Mouse (Mus musculus) gonadal fat pad, adult 2 months (tissue): ENCODE measurements at regions not wholly inside any gene's neighbourhood (a gene's known extent, or its start where the extent isn't known, plus 50 kb on each side); places are given as distances from the start of the nearest gene placed in this dataset.

Experiments
- DNase-seq: peaks from one replicate; pipeline ENCODE4 v3.0.0-alpha.2; 2012; ENCODE audit warnings: low read depth

DNA sequence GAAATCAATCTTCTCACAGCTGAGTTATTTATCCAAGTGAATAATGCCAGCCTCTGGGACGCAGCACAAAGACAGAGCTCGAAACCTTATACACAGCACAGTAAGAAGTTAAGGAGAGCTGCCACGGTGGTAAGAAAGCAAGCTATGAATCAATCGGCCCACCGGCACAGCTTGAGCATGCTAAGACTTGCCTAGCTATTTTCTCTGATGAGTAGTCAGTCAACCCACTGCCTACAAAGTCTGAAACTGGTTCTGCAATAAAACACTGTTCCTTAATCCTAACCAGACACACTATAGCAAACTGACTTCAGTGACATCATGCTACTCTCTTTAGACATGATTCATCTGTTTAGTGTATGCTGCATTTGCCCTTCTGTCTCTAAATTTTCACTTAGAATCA is 268.7 kb downstream of the 1190002N15Rik start:
- DNase-seq: peak; percentile 59

GRCm38 (mm10) chr9:94267243-94267642 is 270.6 kb downstream of the 1190002N15Rik start:
- no peak for DNase-seq

DNA sequence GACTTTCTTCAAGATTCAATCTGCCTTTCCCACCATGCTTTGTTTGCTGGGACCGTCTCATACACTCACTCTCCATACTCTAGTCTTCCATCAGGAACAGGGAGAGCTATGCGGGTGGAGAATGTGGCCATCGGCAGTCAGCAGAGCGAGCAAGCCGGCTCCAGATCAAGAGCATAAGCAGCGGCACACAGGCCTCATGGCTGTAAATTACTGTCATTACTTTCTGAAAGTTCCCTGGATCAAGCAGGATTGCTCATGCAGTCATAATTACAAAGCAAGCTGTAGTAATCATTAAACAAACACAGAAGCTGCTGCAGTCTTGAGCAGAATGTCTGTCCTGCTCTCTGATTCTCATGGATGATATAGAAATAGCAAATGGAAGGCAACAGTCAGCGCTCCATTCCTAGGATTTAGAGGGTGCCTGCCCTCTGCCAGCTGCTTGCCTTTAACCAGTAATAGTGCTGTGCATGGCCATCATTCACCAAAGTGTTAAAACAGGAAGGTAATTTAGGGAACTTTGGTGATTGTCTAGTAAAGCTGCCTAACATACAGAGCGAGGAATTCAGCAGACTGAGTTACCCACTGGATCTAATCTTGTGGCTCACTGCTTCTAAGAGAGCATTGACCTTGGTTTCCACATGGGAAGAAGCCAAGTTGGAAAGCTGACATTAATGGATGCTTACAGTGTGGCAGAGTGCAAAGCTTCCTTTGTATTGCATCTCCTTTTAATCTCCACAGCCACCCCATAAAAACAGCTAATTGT is 298.2 kb downstream of the 1190002N15Rik start:
- no peak for DNase-seq

DNA sequence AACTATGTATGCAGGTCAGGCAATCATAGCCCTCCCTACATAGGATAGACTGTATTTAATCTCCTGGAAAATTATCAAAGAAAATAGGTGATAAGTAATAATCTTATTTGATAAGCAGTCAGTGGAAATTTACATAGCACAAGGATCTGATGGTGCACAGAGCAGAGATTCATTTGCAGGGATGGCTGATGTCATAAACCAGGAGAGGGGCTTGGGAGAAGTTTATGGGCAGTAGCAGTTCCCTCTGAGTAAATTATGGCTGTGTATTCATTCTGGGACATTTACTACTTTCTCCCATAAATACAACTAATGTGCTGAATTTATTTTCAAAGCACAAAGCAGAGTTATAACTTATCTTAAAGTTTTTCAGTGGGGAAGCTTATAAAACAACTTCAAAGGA is 299.3 kb downstream of the 1190002N15Rik start:
- DNase-seq: no peak

- DNase-seq: no peak
Measured at GRCm38 (mm10) chr9:94229537-94229936, 308.3 kb downstream of the 1190002N15Rik start.

DNA sequence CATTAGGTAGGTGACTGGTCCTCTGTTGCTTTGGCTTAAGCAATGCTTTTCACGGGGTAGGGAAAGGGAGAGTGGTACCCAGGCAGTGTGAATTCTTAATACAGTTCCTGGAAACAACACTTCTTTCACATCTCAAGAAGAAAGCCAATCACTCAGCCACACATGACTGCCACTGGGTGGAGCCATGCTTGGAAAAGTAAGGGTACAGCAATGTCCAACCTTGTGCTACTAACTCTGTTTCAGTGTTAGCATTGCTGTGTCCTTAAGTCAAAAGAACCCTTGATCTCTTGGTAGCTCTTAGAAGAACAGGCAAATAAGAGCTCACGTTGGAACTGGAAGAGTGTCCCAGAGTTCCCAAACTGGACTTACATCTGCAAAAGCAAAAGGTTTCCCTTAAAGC is 318.8 kb downstream of the 1190002N15Rik start:
- no peak for DNase-seq

- DNase-seq: no peak
Measured at GRCm38 (mm10) chr9:94216414-94217279, 321.2 kb downstream of the 1190002N15Rik start.

GRCm38 (mm10) chr9:94210467-94211249 is 327.2 kb downstream of the 1190002N15Rik start:
- no peak for DNase-seq

DNA sequence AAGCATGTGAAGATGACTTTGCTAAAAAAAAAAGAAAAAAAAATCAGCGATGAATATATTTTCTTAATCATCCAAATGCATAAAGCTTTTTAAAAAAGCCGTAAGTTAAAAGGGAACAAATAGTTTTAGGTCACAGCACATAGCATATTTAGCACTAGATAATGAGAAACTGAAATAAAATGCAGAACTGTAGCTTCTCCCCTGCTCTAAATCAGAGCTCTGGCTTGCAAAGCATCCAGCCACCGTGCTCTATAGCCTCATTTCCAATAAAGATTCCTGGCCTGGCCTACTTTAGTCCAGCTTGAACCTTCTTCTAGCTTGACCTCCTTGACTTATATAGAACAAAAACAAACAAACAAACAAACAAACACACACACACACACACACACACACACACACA is 328.9 kb downstream of the 1190002N15Rik start:
- DNase-seq: no peak

GRCm38 (mm10) chr9:94200892-94201291 is 337.0 kb downstream of the 1190002N15Rik start:
- DNase-seq: no peak

DNA sequence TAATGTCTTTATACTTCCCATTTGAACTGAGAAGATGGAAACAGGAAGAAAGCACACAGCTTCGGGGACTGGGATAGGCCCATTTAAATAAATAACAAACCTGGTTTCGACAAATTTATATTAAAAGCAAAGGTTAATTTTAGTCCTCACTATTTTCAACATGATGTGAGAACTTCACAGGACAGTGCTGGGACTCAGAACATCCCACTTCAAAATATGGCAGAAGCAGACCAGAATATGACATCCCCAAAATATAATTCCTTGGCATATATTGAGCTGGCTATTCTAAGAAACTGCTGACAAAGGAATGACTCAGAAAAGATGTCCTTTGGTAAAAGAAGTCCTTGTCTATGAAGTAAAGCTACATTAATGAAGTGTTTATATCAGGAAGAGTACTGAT is 338.0 kb downstream of the 1190002N15Rik start:
- DNase-seq: no peak

GRCm38 (mm10) chr9:94191083-94191482 is 346.8 kb downstream of the 1190002N15Rik start:
- no peak for DNase-seq

DNA sequence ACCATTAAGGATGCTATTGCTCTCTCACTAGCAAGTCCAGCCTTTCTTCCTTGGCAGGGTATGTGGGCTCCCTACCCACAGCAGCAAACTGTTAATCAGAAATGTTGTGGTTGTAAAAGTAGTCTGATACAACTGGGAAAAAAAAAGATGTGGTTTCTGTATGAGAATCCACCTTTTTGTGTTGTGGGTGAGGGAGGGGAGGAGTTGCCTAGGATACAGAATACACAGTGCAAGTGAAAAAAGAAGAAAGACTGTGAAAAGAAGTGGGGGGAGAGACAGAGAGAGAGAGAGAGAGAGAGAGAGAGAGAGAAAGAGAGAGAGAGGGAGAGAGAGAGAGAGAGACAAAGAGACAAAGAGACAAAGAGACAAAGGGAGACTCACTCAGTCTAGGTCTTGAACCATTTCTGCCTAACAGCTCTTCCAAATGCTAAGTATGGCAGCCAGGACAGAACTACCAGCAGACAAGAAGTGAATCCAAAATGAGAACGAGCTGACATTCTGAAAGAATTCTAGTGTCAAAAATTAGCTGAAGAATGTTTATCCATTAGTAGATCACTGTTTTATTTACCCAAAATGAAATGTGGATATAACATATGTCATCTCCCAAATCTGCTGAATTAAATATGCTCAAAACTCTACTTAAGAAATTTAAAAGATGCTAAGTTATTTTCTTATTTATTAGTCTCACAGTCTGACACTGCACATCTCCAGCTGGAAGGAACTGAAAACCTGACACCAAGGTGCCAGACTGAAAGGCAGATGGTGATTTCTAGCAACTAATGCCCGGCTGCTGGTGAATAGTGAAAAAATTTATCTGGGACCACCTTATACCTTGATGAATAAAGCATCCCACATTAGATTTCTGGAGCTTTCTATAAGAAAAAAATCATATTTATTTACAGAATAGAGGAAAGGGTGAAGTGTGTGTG is 347.7 kb downstream of the 1190002N15Rik start:
- no peak for DNase-seq

DNA sequence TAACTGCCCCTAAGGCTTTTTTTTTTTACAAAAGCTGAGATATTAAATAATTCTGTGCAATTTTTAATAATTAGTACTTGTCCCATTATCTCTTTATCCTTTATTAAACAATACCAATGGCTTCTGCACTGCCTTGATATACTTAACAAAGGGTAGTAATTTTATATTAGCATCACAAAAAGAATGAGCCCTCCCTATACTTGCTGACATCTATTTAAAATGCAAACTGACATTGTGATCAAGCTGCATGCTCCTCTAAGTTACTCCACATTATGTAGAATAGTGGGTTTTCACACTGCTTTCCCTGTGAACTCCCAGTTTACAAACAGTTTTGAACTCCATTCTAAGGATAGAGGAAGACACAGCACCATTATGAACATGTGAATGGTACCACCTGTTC is 349.8 kb downstream of the 1190002N15Rik start:
- DNase-seq: no peak

DNA sequence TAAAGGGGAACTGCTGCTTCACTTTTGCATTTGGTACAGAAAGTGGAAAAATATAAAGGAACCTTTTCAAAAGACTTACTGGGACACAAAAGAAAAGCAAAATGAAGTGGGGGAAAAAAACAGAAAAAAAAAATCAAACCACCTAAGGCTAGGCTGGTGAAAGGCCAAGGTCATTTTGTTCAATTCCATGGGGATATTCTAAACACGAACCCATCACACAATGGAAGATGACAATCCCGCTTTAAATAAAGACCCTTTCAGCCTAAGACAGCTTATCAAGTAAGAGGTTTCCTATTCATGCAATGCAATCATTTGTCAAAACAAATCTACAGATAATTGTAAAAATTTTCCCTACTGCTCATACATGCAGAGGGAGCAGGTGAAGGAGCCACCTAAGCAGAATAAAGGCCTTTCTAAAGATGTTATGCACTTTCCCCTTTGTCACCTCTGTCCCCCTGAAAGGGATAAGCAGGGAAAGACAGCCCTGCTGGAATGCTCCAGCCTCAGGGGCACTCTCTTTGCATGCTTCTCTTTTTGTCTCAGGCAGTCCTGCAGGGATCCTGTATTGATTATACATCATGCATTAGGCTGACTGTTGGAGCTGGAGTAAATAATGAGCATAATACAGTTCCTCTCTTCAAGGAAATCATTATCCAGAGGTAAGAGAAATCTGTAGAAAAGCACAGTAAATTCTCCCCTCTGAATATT is 367.8 kb downstream of the 1190002N15Rik start:
- no peak for DNase-seq

DNA sequence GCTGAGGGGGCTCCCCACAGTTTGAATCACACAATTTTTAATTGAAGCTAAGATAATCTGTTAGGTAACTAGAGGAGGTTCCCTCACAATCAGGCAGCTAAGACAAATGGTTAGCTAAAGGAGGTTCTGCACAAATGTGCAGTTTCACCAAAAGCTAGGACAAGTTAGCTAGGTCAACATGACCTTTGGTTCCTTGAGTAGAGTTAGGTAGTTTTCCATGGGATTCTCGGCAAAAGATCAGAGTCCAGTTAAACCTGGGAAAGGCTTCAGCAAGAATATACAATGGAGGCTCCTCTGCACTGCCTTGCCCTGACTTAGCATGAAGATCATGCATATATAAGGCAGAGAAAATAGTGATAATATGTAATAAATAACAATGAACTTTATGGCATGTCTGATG is 374.2 kb downstream of the 1190002N15Rik start:
- no peak for DNase-seq

- no peak for DNase-seq
Measured at GRCm38 (mm10) chr9:94155581-94155980, 382.3 kb downstream of the 1190002N15Rik start.

- DNase-seq: no peak
Measured at GRCm38 (mm10) chr9:94148474-94148873, 389.4 kb downstream of the 1190002N15Rik start.

DNA sequence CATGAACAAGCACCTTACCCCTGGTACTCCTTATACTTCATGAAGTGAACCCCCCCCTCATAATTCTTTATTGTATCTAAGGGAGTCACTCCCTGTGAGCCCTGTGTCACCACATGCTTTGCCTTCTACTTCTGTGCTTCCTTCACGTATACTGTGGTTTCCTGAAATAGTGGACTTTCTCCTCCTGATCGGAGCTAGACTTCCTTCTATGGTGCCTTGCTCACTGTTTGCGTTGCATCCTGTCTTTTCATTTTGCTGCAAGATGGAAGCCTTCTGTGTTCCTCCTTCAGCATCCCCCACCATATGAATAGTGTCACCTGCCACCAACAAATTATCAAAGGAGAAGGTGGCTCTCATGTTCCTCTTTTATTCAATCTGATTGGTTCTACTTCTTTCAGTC is 391.1 kb downstream of the 1190002N15Rik start:
- no peak for DNase-seq

DNA sequence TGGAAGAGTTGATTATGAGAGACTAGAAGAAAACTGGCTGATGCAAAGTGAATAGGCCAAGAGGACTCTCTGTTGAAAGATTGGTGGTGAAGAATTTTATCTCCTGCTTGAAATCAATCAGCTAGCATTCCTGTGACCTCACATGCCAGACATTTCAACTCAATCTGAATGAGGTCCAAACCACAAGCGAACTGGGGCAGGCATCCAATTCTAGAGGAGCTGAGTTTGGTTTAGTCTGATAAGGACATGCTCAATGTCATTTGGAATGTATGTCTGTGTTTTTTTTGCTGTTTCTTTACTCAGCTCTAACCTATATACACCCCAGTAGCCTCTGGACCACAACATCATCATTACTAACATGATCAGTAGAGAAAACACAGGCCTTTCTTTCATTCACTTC is 401.4 kb downstream of the 1190002N15Rik start:
- DNase-seq: no peak
